In genomic region chr4:132344403-132345134, GRCm38 (mm10) we compare ENCODE assay signal across 8 mouse cellular contexts. TPM values are rescaled to one million over a fixed set of nuclear protein-coding genes. Genes with fewer than 3 reads are reported as not detected.
DNase-seq lines count a peak whose midpoint lies in the region; ATAC-seq and TF ChIP-seq lines count a peak whose summit lies in the region.

No protein-coding gene starts in this region.

- CTCF ChIA-PET in Patski (lab: Charles Lee) = interaction anchor here (1.0 to 1.8 kb wide), 2 partner anchors 35 to 53 kb away, joined by 3 to 7 read pairs; no protein-coding TSS in a partner anchor

- no peak overlapping the region for H3K27ac ChIP-seq in kidney, postnatal 0 days
- H3K27ac ChIP-seq in forebrain, embryonic 14.5 days (ENCODE audit: low read depth, low read length) = no peak overlapping the region
- H3K27ac ChIP-seq in liver, embryonic 13.5 days = peak overlapping the region; percentile 90
- 0 out of 2 replicates have a peak overlapping the region, but pooled peaks have one; percentile 11 for H3K27ac ChIP-seq in stomach, embryonic 16.5 days (ENCODE audit: low read length)

- H3K9ac ChIP-seq in kidney, postnatal 0 days (ENCODE audit: low read depth, low read length) = peak overlapping the region; percentile 83
- H3K9ac ChIP-seq in forebrain, embryonic 14.5 days (ENCODE audit: low read length) = peak overlapping the region; percentile 80
- H3K9ac ChIP-seq in liver, embryonic 13.5 days = peak overlapping the region; percentile 92
- H3K9ac ChIP-seq in stomach, embryonic 16.5 days (ENCODE audit: low read length) = peak overlapping the region; percentile 81

- H3K4me2 ChIP-seq in kidney, postnatal 0 days (ENCODE audit: low read length) = peak overlapping the region; percentile 85
- H3K4me2 ChIP-seq in forebrain, embryonic 14.5 days (ENCODE audit: low read length) = peak overlapping the region; percentile 93
- peak overlapping the region; percentile 86 for H3K4me2 ChIP-seq in liver, embryonic 13.5 days
- H3K4me2 ChIP-seq in stomach, embryonic 16.5 days (ENCODE audit: low read depth, low read length) = peak overlapping the region; percentile 89

- no peaks in the 10 kb centered on the region for H3K27me3 ChIP-seq in kidney, postnatal 0 days (ENCODE audit: insufficient read depth, low read length)
- no peaks in the 10 kb centered on the region for H3K27me3 ChIP-seq in Patski
- no peaks in the 10 kb centered on the region for H3K27me3 ChIP-seq in forebrain, embryonic 14.5 days (replicated peaks; ENCODE audit: control insufficient read depth, insufficient read depth, low read length)
- H3K27me3 ChIP-seq in liver, embryonic 13.5 days = no peaks in the 10 kb centered on the region
- H3K27me3 ChIP-seq in stomach, embryonic 16.5 days (ENCODE audit: control insufficient read depth, insufficient read depth, low read length) = no peaks in the 10 kb centered on the region

- in situ Hi-C loops in Patski (cut with MboI; ENCODE audit: low pct_unique_long_range_greater_than_20kb) = loop anchor here (10.0 kb wide), 1 partner anchor 160 kb away; no protein-coding TSS in a partner anchor

- peaks cover 4% of the 10 kb centered on the region; the same call in 1 of the 2 replicates for H3K4me1 ChIP-seq in kidney, postnatal 0 days (replicated peaks; ENCODE audit: insufficient read depth, low read length)
- peaks cover 10% of the 10 kb centered on the region; the same call in 1 of the 2 replicates for H3K4me1 ChIP-seq in forebrain, embryonic 14.5 days (ENCODE audit: control insufficient read depth, insufficient read depth, low read length)
- peaks cover 59% of the 10 kb centered on the region for H3K4me1 ChIP-seq in liver, embryonic 13.5 days (replicated peaks)
- peaks cover 22% of the 10 kb centered on the region for H3K4me1 ChIP-seq in stomach, embryonic 16.5 days (ENCODE audit: control insufficient read depth, insufficient read depth, low read length)

- no peak for TF ChIP-seq CTCF in kidney, postnatal 0 days (IDR thresholded peaks at IDR 0.05; ENCODE audit: low read depth)
- TF ChIP-seq CTCF in Patski (IDR thresholded peaks at IDR 0.05) = no peak

- 4% methylated on average over 13 of the region's 13 CpGs for WGBS in kidney, postnatal 0 days
- 7% methylated on average over 13 of the region's 13 CpGs for WGBS in forebrain, embryonic 14.5 days
- WGBS in liver, embryonic 13.5 days (ENCODE audit: insufficient replicate concordance) = 3% methylated on average over 13 of the region's 13 CpGs
- WGBS in stomach, embryonic 16.5 days = 6% methylated on average over 13 of the region's 13 CpGs

- H3K9me3 ChIP-seq in kidney, postnatal 0 days (replicated peaks; ENCODE audit: low read length) = no peaks in the 10 kb centered on the region
- no peaks in the 10 kb centered on the region for H3K9me3 ChIP-seq in forebrain, embryonic 14.5 days (replicated peaks; ENCODE audit: control insufficient read depth, low read length)
- H3K9me3 ChIP-seq in liver, embryonic 13.5 days (replicated peaks) = no peaks in the 10 kb centered on the region
- H3K9me3 ChIP-seq in stomach, embryonic 16.5 days (replicated peaks; ENCODE audit: control insufficient read depth, low read length) = no peaks in the 10 kb centered on the region

- H3K36me3 ChIP-seq in kidney, postnatal 0 days (ENCODE audit: insufficient read depth, low read length) = 0 out of 2 replicates have a peak, but pooled peaks cover 1% of the 10 kb centered on the region
- 0 out of 2 replicates have a peak, but pooled peaks cover under 1% of the 10 kb centered on the region for H3K36me3 ChIP-seq in forebrain, embryonic 14.5 days (ENCODE audit: control insufficient read depth, insufficient read depth, low read length)
- H3K36me3 ChIP-seq in liver, embryonic 13.5 days = peaks cover 31% of the 10 kb centered on the region
- peaks cover 2% of the 10 kb centered on the region; the same call in 1 of the 2 replicates for H3K36me3 ChIP-seq in stomach, embryonic 16.5 days (ENCODE audit: control insufficient read depth, insufficient read depth, low read length)

- peak; percentile 26; the same call in 1 of the 2 replicates for ATAC-seq in kidney, postnatal 0 days (replicated peaks; ENCODE audit: low FRiP score, low read depth)
- ATAC-seq in Patski = peak; percentile 35
- 0 out of 2 replicates have a peak, but pooled peaks have one; percentile 11 for ATAC-seq in forebrain, embryonic 14.5 days
- peak; percentile 35 for ATAC-seq in liver, embryonic 13.5 days (ENCODE audit: low read depth)
- ATAC-seq in stomach, embryonic 16.5 days (ENCODE audit: insufficient read depth, low FRiP score) = no peak

- peak overlapping the region; percentile 76 for H3K4me3 ChIP-seq in kidney, postnatal 0 days (replicated peaks; ENCODE audit: low read depth, low read length)
- peak overlapping the region; percentile 78 for H3K4me3 ChIP-seq in forebrain, embryonic 14.5 days (ENCODE audit: low read depth, low read length)
- peak overlapping the region; percentile 81 for H3K4me3 ChIP-seq in liver, embryonic 13.5 days (replicated peaks)
- peak overlapping the region; percentile 59 for H3K4me3 ChIP-seq in stomach, embryonic 16.5 days (replicated peaks; ENCODE audit: low read length)

- no peak for DNase-seq in kidney, postnatal 0 days (ENCODE audit: low spot score)
- DNase-seq in kidney, adult 8-10 months = no peak
- no peak for DNase-seq in Patski (ENCODE audit: low read depth, low spot score)
- DNase-seq in forebrain, embryonic 14.5 days (ENCODE audit: low spot score) = no peak
- no peak for DNase-seq in liver, embryonic 13.5 days
- no peak for DNase-seq in kidney, postnatal 10 days
- no peak for DNase-seq in thymus, postnatal 14 days

- POLR2A ChIA-PET in Patski (lab: Charles Lee) = interaction anchor here (0.7 to 1.4 kb wide), 7 partner anchors 12 to 170 kb away, joined by 3 to 4 read pairs (median 3); partner anchors contain the start of gene Trnau1ap

RNA-seq across cellular contexts. Expression of gene Rcc1, which starts 8.8 kb away (rescaled TPM):
- 40.0 and 45.9 TPM in 2 replicates for polyA plus RNA-seq in kidney, postnatal 0 days (2015; fragmentation: Nextera tagmentation; extraction: Ambion mirVana)
- 31.4 TPM for polyA plus RNA-seq in Patski (2021)
- polyA plus RNA-seq in forebrain, embryonic 14.5 days (2014; fragmentation: Nextera tagmentation; extraction: Ambion mirVana) = 42.2 and 42.4 TPM in 2 replicates
- 79.4 and 80.2 TPM in 2 replicates for polyA plus RNA-seq in liver, embryonic 13.5 days (2015; fragmentation: Nextera tagmentation; extraction: Ambion mirVana)
- polyA plus RNA-seq in stomach, embryonic 16.5 days (2015; fragmentation: Nextera tagmentation; extraction: Ambion mirVana) = 62.6 and 64.0 TPM in 2 replicates

RNA-seq across cellular contexts. Expression of gene Trnau1ap, which starts 15.2 kb away (rescaled TPM):
- 70.3 and 72.8 TPM in 2 replicates for polyA plus RNA-seq in kidney, postnatal 0 days (2015; fragmentation: Nextera tagmentation; extraction: Ambion mirVana)
- 28.9 TPM for polyA plus RNA-seq in Patski (2021)
- polyA plus RNA-seq in forebrain, embryonic 14.5 days (2014; fragmentation: Nextera tagmentation; extraction: Ambion mirVana) = 87.3 and 97.9 TPM in 2 replicates
- polyA plus RNA-seq in liver, embryonic 13.5 days (2015; fragmentation: Nextera tagmentation; extraction: Ambion mirVana) = 43.1 and 45.3 TPM in 2 replicates
- polyA plus RNA-seq in stomach, embryonic 16.5 days (2015; fragmentation: Nextera tagmentation; extraction: Ambion mirVana) = 56.8 and 62.6 TPM in 2 replicates

RNA-seq across cellular contexts. Expression of gene Rab42, which starts 41.4 kb away (rescaled TPM):
- polyA plus RNA-seq in kidney, postnatal 0 days (2015; fragmentation: Nextera tagmentation; extraction: Ambion mirVana) = 2.4 and 3.0 TPM in 2 replicates
- polyA plus RNA-seq in Patski (2021) = not detected
- 0.30 and 0.79 TPM in 2 replicates for polyA plus RNA-seq in forebrain, embryonic 14.5 days (2014; fragmentation: Nextera tagmentation; extraction: Ambion mirVana)
- polyA plus RNA-seq in liver, embryonic 13.5 days (2015; fragmentation: Nextera tagmentation; extraction: Ambion mirVana) = 0.44 and 1.2 TPM in 2 replicates
- polyA plus RNA-seq in stomach, embryonic 16.5 days (2015; fragmentation: Nextera tagmentation; extraction: Ambion mirVana) = 1.5 and 2.2 TPM in 2 replicates

Comparison
In these comparisons a context has a peak if more than half of its experiments do, and no peak if none do; other contexts are left out.
1. H3K27ac ChIP-seq: peak in liver, embryonic 13.5 days (single experiment) and stomach, embryonic 16.5 days (single experiment); none in kidney, postnatal 0 days (single experiment) and forebrain, embryonic 14.5 days (single experiment).
2. Peak in every context shown above with its lines, with median percentiles within 50 percentile points of each other: H3K4me2 ChIP-seq, H3K4me3 ChIP-seq and H3K9ac ChIP-seq.